Mouse (Mus musculus) testis, postnatal 14 days (tissue): ENCODE data around the gene Mecom.

Source experiments
- DNase-seq: peaks from one replicate; pipeline ENCODE4 v3.0.0; 2021; ENCODE audit warnings: low spot score

The Mecom gene

GRCm38 (mm10) chr3:30097713-30098112, 450.1 kb downstream of the Mecom start:
- DNase-seq: no peak

- no peak for DNase-seq
Observed at GRCm38 (mm10) chr3:30097129-30097528, 450.7 kb downstream of the Mecom start.

- no peak for DNase-seq
Observed at GRCm38 (mm10) chr3:30093005-30093404, 454.8 kb downstream of the Mecom start.

- no peak for DNase-seq
Observed at GRCm38 (mm10) chr3:30092481-30092880, 455.3 kb downstream of the Mecom start.

- no peak for DNase-seq
Observed at GRCm38 (mm10) chr3:30091860-30092259, 455.9 kb downstream of the Mecom start.

GRCm38 (mm10) chr3:30091401-30091800, 456.4 kb downstream of the Mecom start:
- no peak for DNase-seq

GRCm38 (mm10) chr3:30086139-30086538, 461.7 kb downstream of the Mecom start:
- DNase-seq: no peak

- DNase-seq: no peak
Observed at GRCm38 (mm10) chr3:30083842-30084241, 464.0 kb downstream of the Mecom start.

GRCm38 (mm10) chr3:30083268-30083667, 464.5 kb downstream of the Mecom start:
- DNase-seq: no peak

- DNase-seq: no peak
Observed at GRCm38 (mm10) chr3:30080827-30081226, 467.0 kb downstream of the Mecom start.

- DNase-seq: no peak
Observed at GRCm38 (mm10) chr3:30076522-30076921, 471.3 kb downstream of the Mecom start.

GRCm38 (mm10) chr3:30071271-30071670, 476.5 kb downstream of the Mecom start:
- DNase-seq: no peak

- no peak for DNase-seq
Observed at GRCm38 (mm10) chr3:30066519-30066918, 481.3 kb downstream of the Mecom start.

- DNase-seq: no peak
Observed at GRCm38 (mm10) chr3:30060058-30060457, 487.8 kb downstream of the Mecom start.

- no peak for DNase-seq
Observed at GRCm38 (mm10) chr3:30059615-30060014, 488.2 kb downstream of the Mecom start.

GRCm38 (mm10) chr3:30051287-30051686, 496.5 kb downstream of the Mecom start:
- DNase-seq: no peak

- DNase-seq: no peak
Observed at GRCm38 (mm10) chr3:30050795-30051194, 497.0 kb downstream of the Mecom start.

GRCm38 (mm10) chr3:30048792-30049191, 499.0 kb downstream of the Mecom start:
- DNase-seq: no peak

- no peak for DNase-seq
Observed at GRCm38 (mm10) chr3:30048157-30048556, 499.7 kb downstream of the Mecom start.

- no peak for DNase-seq
Observed at GRCm38 (mm10) chr3:30043525-30043924, 504.3 kb downstream of the Mecom start.

- no peak for DNase-seq
Observed at GRCm38 (mm10) chr3:30038545-30038944, 509.3 kb downstream of the Mecom start.

GRCm38 (mm10) chr3:30019961-30020360, 527.8 kb downstream of the Mecom start:
- no peak for DNase-seq

GRCm38 (mm10) chr3:30019411-30019810, 528.4 kb downstream of the Mecom start:
- no peak for DNase-seq

- no peak for DNase-seq
Observed at GRCm38 (mm10) chr3:30018202-30018601, 529.6 kb downstream of the Mecom start.

- no peak for DNase-seq
Observed at GRCm38 (mm10) chr3:30016766-30017165, 531.0 kb downstream of the Mecom start.
